8 mouse cellular contexts compared by ENCODE assay signal in genomic region chr1:54194183-54194953, GRCm38 (mm10). TPM values are rescaled to one million over a fixed set of nuclear protein-coding genes. Genes with fewer than 3 reads are reported as not detected.
DNase-seq lines count a peak whose midpoint lies in the region; ATAC-seq and TF ChIP-seq lines count a peak whose summit lies in the region.

No protein-coding gene starts in this region.

- TF ChIP-seq EP300 in heart, adult 2 months (IDR thresholded peaks at IDR 0.05; ENCODE audit: insufficient read depth, low read depth, low read length): no peak

- DNase-seq in CD4-positive, CD25-positive, alpha-beta regulatory T cell, adult 2 months (ENCODE audit: low read depth, low spot score): peak; percentile 19
- DNase-seq in embryonic facial prominence, embryonic 11.5 days (ENCODE audit: low spot score): peak; percentile 75
- peak; percentile 45 to 67 for DNase-seq in heart, adult 2 months

- H3K79me2 ChIP-seq in heart, adult 2 months (replicated peaks; ENCODE audit: control insufficient read depth, insufficient read depth, low read length): no peaks in the 10 kb centered on the region

- H3K9me3 ChIP-seq in embryonic facial prominence, embryonic 11.5 days (replicated peaks; ENCODE audit: control insufficient read depth, low read length): no peaks in the 10 kb centered on the region
- H3K9me3 ChIP-seq in kidney, embryonic 14.5 days (ENCODE audit: control insufficient read depth, low read length): no peaks in the 10 kb centered on the region
- no peaks in the 10 kb centered on the region for H3K9me3 ChIP-seq in limb, embryonic 12.5 days
- no peaks in the 10 kb centered on the region for H3K9me3 ChIP-seq in midbrain, embryonic 16.5 days (replicated peaks; ENCODE audit: control insufficient read depth, low read length, poor library complexity, severe bottlenecking)

- no peak for ATAC-seq in CD4-positive, CD25-positive, alpha-beta regulatory T cell, adult 4 months
- peak; percentile 77 for ATAC-seq in embryonic facial prominence, embryonic 11.5 days (replicated peaks; ENCODE audit: insufficient number of reproducible peaks, low FRiP score, low TSS enrichment, low read depth)
- peak; percentile 90 for ATAC-seq in kidney, embryonic 14.5 days (ENCODE audit: low FRiP score, low TSS enrichment)
- ATAC-seq in limb, embryonic 12.5 days (ENCODE audit: insufficient number of reproducible peaks, insufficient read depth, low FRiP score, low TSS enrichment, low read depth): peak; percentile 81
- ATAC-seq in midbrain, embryonic 16.5 days: peak; percentile 92

- WGBS in embryonic facial prominence, embryonic 11.5 days: under 1% methylated on average over 100 of the region's 104 CpGs
- WGBS in heart, adult 2 months: under 1% methylated on average over 90 of the region's 104 CpGs
- WGBS in kidney, embryonic 14.5 days: under 1% methylated on average over 61 of the region's 104 CpGs
- under 1% methylated on average over 70 of the region's 104 CpGs for WGBS in limb, embryonic 12.5 days
- under 1% methylated on average over 81 of the region's 104 CpGs for WGBS in midbrain, embryonic 16.5 days

- H3K4me1 ChIP-seq in embryonic facial prominence, embryonic 11.5 days (ENCODE audit: control insufficient read depth, insufficient read depth, low read length): no peaks in the 10 kb centered on the region
- no peaks in the 10 kb centered on the region for H3K4me1 ChIP-seq in heart, adult 2 months (ENCODE audit: control insufficient read depth, insufficient read depth, low read length)
- H3K4me1 ChIP-seq in kidney, embryonic 14.5 days (ENCODE audit: control insufficient read depth, insufficient read depth, low read length): peaks cover 3% of the 10 kb centered on the region; the same call in 1 of the 2 replicates
- no peaks in the 10 kb centered on the region; the same call in 1 of the 2 replicates for H3K4me1 ChIP-seq in limb, embryonic 12.5 days (replicated peaks)
- H3K4me1 ChIP-seq in midbrain, embryonic 16.5 days (ENCODE audit: control insufficient read depth, insufficient read depth, low read length): peaks cover 13% of the 10 kb centered on the region
- H3K4me1 ChIP-seq in testis, adult 2 months (ENCODE audit: control insufficient read depth, insufficient read depth, low read length): peaks cover 5% of the 10 kb centered on the region

- TF ChIP-seq CTCF in heart, adult 2 months (IDR thresholded peaks at IDR 0.05): 0 out of 2 replicates have a peak, but pooled peaks have one; percentile 11
- TF ChIP-seq CTCF in testis, adult 2 months (IDR thresholded peaks at IDR 0.05; ENCODE audit: control insufficient read depth, insufficient read depth, insufficient replicate concordance, low read depth, low read length): no peak

- H3K36me3 ChIP-seq in embryonic facial prominence, embryonic 11.5 days (replicated peaks; ENCODE audit: control insufficient read depth, insufficient read depth, low read depth, low read length): no peaks in the 10 kb centered on the region
- no peaks in the 10 kb centered on the region for H3K36me3 ChIP-seq in heart, adult 2 months (ENCODE audit: control insufficient read depth, insufficient read depth, low read length)
- no peaks in the 10 kb centered on the region for H3K36me3 ChIP-seq in kidney, embryonic 14.5 days (ENCODE audit: control insufficient read depth, insufficient read depth, low read length)
- H3K36me3 ChIP-seq in limb, embryonic 12.5 days: no peaks in the 10 kb centered on the region
- no peaks in the 10 kb centered on the region for H3K36me3 ChIP-seq in midbrain, embryonic 16.5 days (ENCODE audit: control insufficient read depth, insufficient read depth, low read length)
- H3K36me3 ChIP-seq in testis, adult 2 months (ENCODE audit: control insufficient read depth, insufficient read depth, low read length): no peaks in the 10 kb centered on the region

- intact Hi-C loops in heart, adult 2 months (cut with DNase I): loop anchor here (5.0 to 10.0 kb wide), 4 partner anchors 82 to 280 kb away; no protein-coding TSS in a partner anchor

- H3K4me3 ChIP-seq in embryonic facial prominence, embryonic 11.5 days (ENCODE audit: low read depth, low read length): peak overlapping the region; percentile 73
- H3K4me3 ChIP-seq in heart, adult 2 months: peak overlapping the region; percentile 66
- H3K4me3 ChIP-seq in kidney, embryonic 14.5 days (ENCODE audit: low read length): peak overlapping the region; percentile 75
- peak overlapping the region; percentile 77 for H3K4me3 ChIP-seq in limb, embryonic 12.5 days (replicated peaks)
- peak overlapping the region; percentile 75 for H3K4me3 ChIP-seq in midbrain, embryonic 16.5 days (ENCODE audit: low read depth, low read length)
- peak overlapping the region; percentile 69 for H3K4me3 ChIP-seq in testis, adult 2 months (ENCODE audit: control insufficient read depth, low read depth, low read length)

- TF ChIP-seq POLR2A in heart, adult 2 months (IDR thresholded peaks at IDR 0.05; ENCODE audit: insufficient read depth, low read depth, low read length): no peak
- no peak for TF ChIP-seq POLR2A in testis, adult 2 months (IDR thresholded peaks at IDR 0.05; ENCODE audit: control insufficient read depth, low read depth, low read length)

- H3K27me3 ChIP-seq in embryonic facial prominence, embryonic 11.5 days (ENCODE audit: control insufficient read depth, insufficient read depth, low read length): no peaks in the 10 kb centered on the region
- H3K27me3 ChIP-seq in heart, adult 2 months (ENCODE audit: control insufficient read depth, insufficient read depth, low read length): no peaks in the 10 kb centered on the region
- H3K27me3 ChIP-seq in kidney, embryonic 14.5 days (ENCODE audit: control insufficient read depth, insufficient read depth, low read length): peaks cover 8% of the 10 kb centered on the region; the same call in 1 of the 2 replicates
- peaks cover 14% of the 10 kb centered on the region for H3K27me3 ChIP-seq in limb, embryonic 12.5 days
- H3K27me3 ChIP-seq in midbrain, embryonic 16.5 days (ENCODE audit: control insufficient read depth, insufficient read depth, low read depth, low read length): no peaks in the 10 kb centered on the region
- H3K27me3 ChIP-seq in testis, adult 2 months (ENCODE audit: control insufficient read depth, insufficient read depth, low read length): no peaks in the 10 kb centered on the region

- H3K27ac ChIP-seq in embryonic facial prominence, embryonic 11.5 days (replicated peaks; ENCODE audit: low read depth, low read length): peak overlapping the region; percentile 47
- H3K27ac ChIP-seq in heart, adult 2 months: peak overlapping the region; percentile 61
- no peak overlapping the region for H3K27ac ChIP-seq in kidney, embryonic 14.5 days (ENCODE audit: low read depth, low read length)
- peak overlapping the region; percentile 56 for H3K27ac ChIP-seq in limb, embryonic 12.5 days
- peak overlapping the region; percentile 97 for H3K27ac ChIP-seq in midbrain, embryonic 16.5 days (ENCODE audit: low read length)
- no peak overlapping the region for H3K27ac ChIP-seq in testis, adult 2 months (ENCODE audit: control insufficient read depth, insufficient read depth, low read depth, low read length)

- H3K4me2 ChIP-seq in embryonic facial prominence, embryonic 11.5 days (ENCODE audit: low read depth, low read length): peak overlapping the region; percentile 73
- peak overlapping the region; percentile 93 for H3K4me2 ChIP-seq in kidney, embryonic 14.5 days (replicated peaks; ENCODE audit: low read depth, low read length)
- H3K4me2 ChIP-seq in limb, embryonic 12.5 days: peak overlapping the region; percentile 78
- peak overlapping the region; percentile 63 for H3K4me2 ChIP-seq in midbrain, embryonic 16.5 days (ENCODE audit: low read length)

- H3K9ac ChIP-seq in embryonic facial prominence, embryonic 11.5 days (replicated peaks; ENCODE audit: low read length): peak overlapping the region; percentile 84
- peak overlapping the region; percentile 82 for H3K9ac ChIP-seq in heart, adult 2 months (ENCODE audit: low read depth, low read length)
- peak overlapping the region; percentile 72 for H3K9ac ChIP-seq in kidney, embryonic 14.5 days (ENCODE audit: low read depth, low read length)
- peak overlapping the region; percentile 80 for H3K9ac ChIP-seq in limb, embryonic 12.5 days (replicated peaks)
- peak overlapping the region; percentile 91 for H3K9ac ChIP-seq in midbrain, embryonic 16.5 days (ENCODE audit: low read depth, low read length)

RNA-seq across cellular contexts. Expression of gene Hecw2, which starts 0.6 kb away (rescaled TPM):
- polyA plus RNA-seq in CD4-positive, CD25-positive, alpha-beta regulatory T cell, adult 4 months (2017; shearing (Covaris generic)): not detected
- polyA plus RNA-seq in embryonic facial prominence, embryonic 11.5 days (2014; fragmentation: Nextera tagmentation; extraction: Ambion mirVana): 2.7 and 3.0 TPM in 2 replicates
- 10 to 100 TPM; 11.9 to 18.8 TPM for total RNA-seq in heart, adult 2 months (2021)
- polyA plus RNA-seq in heart, adult 2 months (2012; rRNA removed): 1.6 and 3.0 TPM in 2 replicates
- polyA plus RNA-seq in kidney, embryonic 14.5 days (2014; fragmentation: Nextera tagmentation; extraction: Ambion mirVana): 1.7 and 2.2 TPM in 2 replicates
- 3.3 TPM in 2 replicates for polyA plus RNA-seq in limb, embryonic 12.5 days (2016; fragmentation: Nextera tagmentation; extraction: Ambion mirVana)
- 8.4 and 10.8 TPM in 2 replicates for polyA plus RNA-seq in midbrain, embryonic 16.5 days (2015; fragmentation: Nextera tagmentation; extraction: Ambion mirVana)
- polyA plus RNA-seq in testis, adult 2 months (2012; rRNA removed): 1.3 and 1.8 TPM in 2 replicates

RNA-seq across cellular contexts. Expression of gene Ccdc150, which starts 56.1 kb away (rescaled TPM):
- under 1 TPM in 1 of 2 experiments, not detected in 1; 0.34 TPM for polyA plus RNA-seq in CD4-positive, CD25-positive, alpha-beta regulatory T cell, adult 4 months (2017; shearing (Covaris generic))
- 0.38 and 0.62 TPM in 2 replicates for polyA plus RNA-seq in embryonic facial prominence, embryonic 11.5 days (2014; fragmentation: Nextera tagmentation; extraction: Ambion mirVana)
- total RNA-seq in heart, adult 2 months (2021): under 1 TPM; 0.11 to 0.26 TPM
- 0.18 TPM in 1 of 2 replicates, not detected in the other for polyA plus RNA-seq in heart, adult 2 months (2012; rRNA removed)
- 0.23 and 0.73 TPM in 2 replicates for polyA plus RNA-seq in kidney, embryonic 14.5 days (2014; fragmentation: Nextera tagmentation; extraction: Ambion mirVana)
- 0.31 and 0.71 TPM in 2 replicates for polyA plus RNA-seq in limb, embryonic 12.5 days (2016; fragmentation: Nextera tagmentation; extraction: Ambion mirVana)
- polyA plus RNA-seq in midbrain, embryonic 16.5 days (2015; fragmentation: Nextera tagmentation; extraction: Ambion mirVana): 0.06 and 0.27 TPM in 2 replicates
- 33.2 and 38.5 TPM in 2 replicates for polyA plus RNA-seq in testis, adult 2 months (2012; rRNA removed)

Comparison
In these comparisons a context has a peak if more than half of its experiments do, and no peak if none do; other contexts are left out.
1. DNase-seq: peak in every context shown above with its lines; median percentile 75 in embryonic facial prominence, embryonic 11.5 days; 56 in heart, adult 2 months; 19 in CD4-positive, CD25-positive, alpha-beta regulatory T cell, adult 2 months.
2. H3K27ac ChIP-seq: peak in embryonic facial prominence, embryonic 11.5 days (single experiment), heart, adult 2 months (single experiment), limb, embryonic 12.5 days (single experiment) and midbrain, embryonic 16.5 days (single experiment); none in kidney, embryonic 14.5 days (single experiment) and testis, adult 2 months (single experiment).
3. RNA of gene Ccdc150, which starts 56.1 kb away (polyA plus RNA-seq): 33.2 to 38.5 TPM in testis, adult 2 months; 0.31 to 0.71 TPM in limb, embryonic 12.5 days, 0.38 to 0.62 TPM in embryonic facial prominence, embryonic 11.5 days, 0.34 TPM in CD4-positive, CD25-positive, alpha-beta regulatory T cell, adult 4 months, 0.23 to 0.73 TPM in kidney, embryonic 14.5 days, 0.18 TPM in heart, adult 2 months and 0.06 to 0.27 TPM in midbrain, embryonic 16.5 days; every median in the first group is over 10 times any median in the second.
4. Peak in every context shown above with its lines, with median percentiles within 50 percentile points of each other: H3K4me2 ChIP-seq, H3K4me3 ChIP-seq and H3K9ac ChIP-seq.